Mouse (Mus musculus): ENCODE data around the gene Arf6. TPM values are rescaled to one million over a fixed set of nuclear protein-coding genes. Genes with fewer than 3 reads are reported as not detected.

Gene Arf6
- polyA plus RNA-seq, 1 experiment from 2014 or later, result 34.5 TPM

DNA sequence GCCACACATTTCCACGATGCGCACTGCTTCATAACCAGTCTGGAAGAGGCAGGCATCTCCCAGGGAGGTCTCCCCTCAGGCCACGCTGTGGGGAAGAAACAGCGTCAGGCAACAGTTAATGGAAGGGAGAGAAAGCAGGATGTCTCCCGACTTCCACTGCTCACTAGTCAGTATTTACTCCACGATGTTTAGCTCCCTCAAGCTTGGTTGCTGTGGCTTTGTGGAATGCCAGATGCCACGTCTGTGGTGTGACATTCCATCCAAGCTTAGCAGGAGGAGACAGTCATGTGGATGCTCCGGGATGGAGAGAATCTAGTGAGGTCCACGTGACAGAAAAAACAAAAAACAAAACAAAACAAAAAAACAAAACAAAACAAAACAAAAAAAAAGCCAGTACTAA lies 30.1 kb downstream of the Arf6 start:
- H3K36me3 ChIP-seq (replicated peaks; ENCODE audit: control insufficient read depth, insufficient read depth), result no peaks in the 10 kb centered on the region
- H3K9ac ChIP-seq, result no peak overlapping the region
- DNase-seq (ENCODE audit: low spot score), result no peak
- 69% methylated on average over 9 of the region's 9 CpGs for WGBS
- H3K4me1 ChIP-seq (replicated peaks; ENCODE audit: control insufficient read depth, insufficient read depth, low read length), result no peaks in the 10 kb centered on the region
- no peak for ATAC-seq (ENCODE audit: low FRiP score)
- H3K9me3 ChIP-seq (ENCODE audit: control insufficient read depth, low read length), result no peaks in the 10 kb centered on the region
- H3K27me3 ChIP-seq (ENCODE audit: control insufficient read depth, insufficient read depth, low read length), result no peaks in the 10 kb centered on the region
- H3K27ac ChIP-seq, result no peak overlapping the region
- no peak overlapping the region for H3K4me3 ChIP-seq (replicated peaks; ENCODE audit: low read length)
- H3K4me2 ChIP-seq (replicated peaks), result no peak overlapping the region

DNA sequence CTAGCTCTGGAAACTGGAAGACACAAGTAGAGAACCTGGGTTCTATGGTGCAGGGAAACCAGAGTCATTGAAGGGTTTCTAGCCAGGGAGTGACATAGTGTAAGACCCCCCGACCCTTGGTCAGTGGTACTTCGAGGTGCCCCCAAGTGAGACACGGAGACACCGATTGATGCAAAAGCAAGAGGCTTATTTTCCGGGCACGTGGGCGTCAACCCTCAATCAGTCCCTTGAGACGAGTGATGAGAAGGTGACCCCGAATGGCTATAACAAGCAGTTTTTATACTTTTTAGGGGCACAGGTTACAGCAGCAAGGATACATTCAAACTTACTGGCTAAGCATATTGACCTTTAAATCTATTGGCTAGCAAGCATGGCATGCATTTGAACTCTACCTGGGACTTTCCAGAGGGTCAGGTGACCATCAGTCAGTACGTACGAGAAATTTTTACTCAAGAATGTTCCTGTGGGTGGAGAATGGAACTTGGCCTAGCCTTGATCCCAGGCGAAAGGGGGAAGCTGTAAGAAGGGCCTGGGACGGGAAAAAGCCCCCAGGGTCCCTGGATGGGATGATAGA lies 30.7 kb downstream of the Arf6 start:
- H3K27ac ChIP-seq, result no peak overlapping the region
- H3K4me1 ChIP-seq (replicated peaks; ENCODE audit: control insufficient read depth, insufficient read depth, low read length), result no peaks in the 10 kb centered on the region
- no peaks in the 10 kb centered on the region for H3K36me3 ChIP-seq (replicated peaks; ENCODE audit: control insufficient read depth, insufficient read depth)
- H3K4me2 ChIP-seq (replicated peaks), result no peak overlapping the region
- no peak overlapping the region for H3K4me3 ChIP-seq (replicated peaks; ENCODE audit: low read length)
- H3K27me3 ChIP-seq (ENCODE audit: control insufficient read depth, insufficient read depth, low read length), result no peaks in the 10 kb centered on the region
- no peaks in the 10 kb centered on the region for H3K9me3 ChIP-seq (ENCODE audit: control insufficient read depth, low read length)
- 89% methylated on average over 13 of the region's 13 CpGs for WGBS
- no peak for ATAC-seq (ENCODE audit: low FRiP score)
- no peak overlapping the region for H3K9ac ChIP-seq
- DNase-seq (ENCODE audit: low spot score), result no peak

DNA sequence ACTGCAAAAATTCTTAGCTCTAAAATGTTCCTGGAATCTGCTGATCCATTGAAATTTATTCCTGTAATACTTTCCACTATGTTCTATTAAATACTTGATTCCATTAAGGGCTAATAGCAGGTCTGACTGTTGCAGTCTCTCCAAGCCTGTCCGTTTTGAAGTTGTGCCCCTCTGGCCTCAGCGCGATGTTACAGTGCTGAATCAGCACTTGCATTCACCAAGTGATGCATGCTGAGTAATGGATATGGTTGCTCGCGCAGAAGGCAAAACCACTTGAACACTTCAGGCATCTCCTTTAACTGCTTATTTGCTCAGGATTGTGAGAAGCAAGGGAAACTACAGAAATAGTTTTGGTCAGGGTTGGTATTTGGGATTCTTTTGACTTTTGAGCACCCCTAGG lies 38.8 kb downstream of the Arf6 start:
- H3K9me3 ChIP-seq (ENCODE audit: control insufficient read depth, low read length), result no peaks in the 10 kb centered on the region
- no peak overlapping the region for H3K27ac ChIP-seq
- no peak for DNase-seq (ENCODE audit: low spot score)
- H3K36me3 ChIP-seq (replicated peaks; ENCODE audit: control insufficient read depth, insufficient read depth), result no peaks in the 10 kb centered on the region
- 75% methylated on average over 5 of the region's 5 CpGs for WGBS
- no peaks in the 10 kb centered on the region for H3K4me1 ChIP-seq (replicated peaks; ENCODE audit: control insufficient read depth, insufficient read depth, low read length)
- no peak overlapping the region for H3K4me3 ChIP-seq (replicated peaks; ENCODE audit: low read length)
- no peak overlapping the region for H3K4me2 ChIP-seq (replicated peaks)
- ATAC-seq (ENCODE audit: low FRiP score), result no peak
- H3K9ac ChIP-seq, result no peak overlapping the region
- H3K27me3 ChIP-seq (ENCODE audit: control insufficient read depth, insufficient read depth, low read length), result no peaks in the 10 kb centered on the region

GRCm38 (mm10) chr12:69411936-69412335 lies 40.0 kb downstream of the Arf6 start:
- 80% methylated on average over 4 of the region's 4 CpGs for WGBS
- Histone ChIP-seq H3K9ac (no peak overlapping the region), H3K27ac (no peak overlapping the region), H3K4me1 (replicated peaks; ENCODE audit: control insufficient read depth, insufficient read depth, low read length) (no peaks in the 10 kb centered on the region), H3K4me2 (replicated peaks) (no peak overlapping the region), H3K4me3 (replicated peaks; ENCODE audit: low read length) (no peak overlapping the region), H3K9me3 (ENCODE audit: control insufficient read depth, low read length) (no peaks in the 10 kb centered on the region), H3K36me3 (replicated peaks; ENCODE audit: control insufficient read depth, insufficient read depth) (no peaks in the 10 kb centered on the region), H3K27me3 (ENCODE audit: control insufficient read depth, insufficient read depth, low read length) (no peaks in the 10 kb centered on the region)
- DNase-seq (ENCODE audit: low spot score), result no peak
- no peak for ATAC-seq (ENCODE audit: low FRiP score)

GRCm38 (mm10) chr12:69413303-69413702 lies 41.4 kb downstream of the Arf6 start:
- Histone ChIP-seq H3K4me3 (replicated peaks; ENCODE audit: low read length) (no peak overlapping the region), H3K4me1 (replicated peaks; ENCODE audit: control insufficient read depth, insufficient read depth, low read length) (no peaks in the 10 kb centered on the region), H3K4me2 (replicated peaks) (no peak overlapping the region), H3K27me3 (ENCODE audit: control insufficient read depth, insufficient read depth, low read length) (no peaks in the 10 kb centered on the region), H3K9me3 (ENCODE audit: control insufficient read depth, low read length) (no peaks in the 10 kb centered on the region), H3K9ac (no peak overlapping the region), H3K27ac (no peak overlapping the region), H3K36me3 (replicated peaks; ENCODE audit: control insufficient read depth, insufficient read depth) (no peaks in the 10 kb centered on the region)
- ATAC-seq (ENCODE audit: low FRiP score) (no peak), DNase-seq (ENCODE audit: low spot score) (no peak)
- WGBS, result 78% methylated on average over 3 of the region's 3 CpGs

- H3K4me3 ChIP-seq (replicated peaks; ENCODE audit: low read length), result no peak overlapping the region
- H3K36me3 ChIP-seq (replicated peaks; ENCODE audit: control insufficient read depth, insufficient read depth), result no peaks in the 10 kb centered on the region
- H3K9ac ChIP-seq, result no peak overlapping the region
- ATAC-seq (ENCODE audit: low FRiP score), result no peak
- no peaks in the 10 kb centered on the region for H3K27me3 ChIP-seq (ENCODE audit: control insufficient read depth, insufficient read depth, low read length)
- WGBS, result 86% methylated on average over 4 of the region's 4 CpGs
- no peak overlapping the region for H3K4me2 ChIP-seq (replicated peaks)
- H3K27ac ChIP-seq, result no peak overlapping the region
- no peak for DNase-seq (ENCODE audit: low spot score)
- no peaks in the 10 kb centered on the region for H3K9me3 ChIP-seq (ENCODE audit: control insufficient read depth, low read length)
- H3K4me1 ChIP-seq (replicated peaks; ENCODE audit: control insufficient read depth, insufficient read depth, low read length), result no peaks in the 10 kb centered on the region
These were observed 43.0 kb downstream of the Arf6 start for GRCm38 (mm10) chr12:69414826-69415572.

DNA sequence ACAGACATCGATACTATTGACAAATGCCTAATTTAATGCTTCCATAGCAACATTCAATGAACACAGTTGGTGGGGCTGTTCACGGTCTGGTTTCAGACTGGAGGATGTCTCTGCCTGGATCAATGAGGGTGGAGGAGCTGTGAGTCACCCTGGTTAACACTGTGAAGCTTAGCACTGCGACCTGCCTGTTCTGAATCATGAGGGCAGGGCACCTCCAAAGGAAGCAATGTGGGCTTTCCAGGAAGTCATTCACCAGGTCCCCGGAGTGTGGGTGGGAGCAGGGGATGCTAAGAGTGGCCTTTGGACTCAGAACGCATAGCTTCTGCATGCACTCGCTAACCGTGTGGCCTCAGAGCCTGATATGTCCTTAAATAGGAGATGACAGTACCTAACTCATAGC lies 44.8 kb downstream of the Arf6 start:
- Histone ChIP-seq H3K9me3 (ENCODE audit: control insufficient read depth, low read length) (no peaks in the 10 kb centered on the region), H3K27ac (no peak overlapping the region), H3K4me1 (replicated peaks; ENCODE audit: control insufficient read depth, insufficient read depth, low read length) (no peaks in the 10 kb centered on the region), H3K4me3 (replicated peaks; ENCODE audit: low read length) (no peak overlapping the region), H3K27me3 (ENCODE audit: control insufficient read depth, insufficient read depth, low read length) (no peaks in the 10 kb centered on the region), H3K9ac (no peak overlapping the region), H3K36me3 (replicated peaks; ENCODE audit: control insufficient read depth, insufficient read depth) (no peaks in the 10 kb centered on the region), H3K4me2 (replicated peaks) (no peak overlapping the region)
- ATAC-seq (ENCODE audit: low FRiP score) (no peak), DNase-seq (ENCODE audit: low spot score) (no peak)
- WGBS, result 70% methylated on average over 7 of the region's 7 CpGs

GRCm38 (mm10) chr12:69417701-69418291 lies 45.8 kb downstream of the Arf6 start:
- no peaks in the 10 kb centered on the region for H3K36me3 ChIP-seq (replicated peaks; ENCODE audit: control insufficient read depth, insufficient read depth)
- no peak overlapping the region for H3K9ac ChIP-seq
- H3K4me1 ChIP-seq (replicated peaks; ENCODE audit: control insufficient read depth, insufficient read depth, low read length), result no peaks in the 10 kb centered on the region
- 65% methylated on average over 9 of the region's 9 CpGs for WGBS
- H3K4me3 ChIP-seq (replicated peaks; ENCODE audit: low read length), result no peak overlapping the region
- H3K27me3 ChIP-seq (ENCODE audit: control insufficient read depth, insufficient read depth, low read length), result no peaks in the 10 kb centered on the region
- no peak overlapping the region for H3K4me2 ChIP-seq (replicated peaks)
- no peak overlapping the region for H3K27ac ChIP-seq
- ATAC-seq (ENCODE audit: low FRiP score) (no peak), DNase-seq (ENCODE audit: low spot score) (no peak)
- H3K9me3 ChIP-seq (ENCODE audit: control insufficient read depth, low read length), result 0 out of 2 replicates have a peak, but pooled peaks cover 4% of the 10 kb centered on the region

DNA sequence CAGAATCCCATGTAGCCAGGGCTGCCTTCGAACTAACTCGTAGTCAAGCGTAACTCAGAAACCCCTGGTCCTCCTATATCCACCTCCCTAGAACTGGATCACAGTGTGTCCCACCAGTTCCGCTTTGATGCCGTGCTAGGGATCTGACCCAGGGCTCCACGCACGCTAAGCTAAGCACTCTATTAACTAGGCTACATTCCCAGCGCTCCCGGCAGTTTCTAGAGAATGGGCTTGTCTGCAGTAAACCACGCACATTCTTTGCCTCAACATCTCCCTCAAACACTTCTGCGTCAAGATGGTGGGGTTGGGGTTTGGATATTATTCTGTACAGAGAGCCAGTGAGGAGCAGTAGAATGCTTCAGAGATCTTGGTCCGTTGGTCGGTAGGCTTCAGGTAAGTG lies 46.7 kb downstream of the Arf6 start:
- no peaks in the 10 kb centered on the region for H3K27me3 ChIP-seq (ENCODE audit: control insufficient read depth, insufficient read depth, low read length)
- no peaks in the 10 kb centered on the region for H3K4me1 ChIP-seq (replicated peaks; ENCODE audit: control insufficient read depth, insufficient read depth, low read length)
- 0 out of 2 replicates have a peak, but pooled peaks cover 4% of the 10 kb centered on the region for H3K9me3 ChIP-seq (ENCODE audit: control insufficient read depth, low read length)
- DNase-seq (ENCODE audit: low spot score) (no peak), ATAC-seq (ENCODE audit: low FRiP score) (no peak)
- no peak overlapping the region for H3K4me3 ChIP-seq (replicated peaks; ENCODE audit: low read length)
- no peak overlapping the region for H3K27ac ChIP-seq
- WGBS, result 81% methylated on average over 13 of the region's 13 CpGs
- no peaks in the 10 kb centered on the region for H3K36me3 ChIP-seq (replicated peaks; ENCODE audit: control insufficient read depth, insufficient read depth)
- H3K9ac ChIP-seq, result no peak overlapping the region
- H3K4me2 ChIP-seq (replicated peaks), result no peak overlapping the region

All from hindbrain, embryonic 14.5 days (tissue).